21 mouse cellular contexts compared by ENCODE assay signal in the genomic region with DNA sequence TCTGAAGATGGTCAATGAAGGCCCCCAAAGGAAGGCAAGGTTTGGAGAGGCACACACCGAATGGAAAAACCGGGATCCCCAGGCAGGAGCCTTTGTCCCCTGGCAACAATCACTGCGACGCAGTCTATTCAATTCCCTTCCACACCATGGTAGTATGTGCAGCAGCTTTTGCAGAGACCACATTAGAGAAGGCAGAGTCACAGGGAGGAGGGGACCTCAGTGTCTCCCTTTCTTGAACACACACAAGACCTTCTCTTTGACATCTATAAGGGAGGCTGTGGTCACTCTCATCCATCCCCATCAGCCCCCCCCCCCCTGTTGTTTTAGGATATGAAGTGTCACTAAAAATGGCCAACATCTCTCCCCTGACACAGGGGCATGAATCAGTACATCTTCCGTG. TPM values are rescaled to one million over a fixed set of nuclear protein-coding genes. Genes with fewer than 3 reads are reported as not detected.
A peak's percentile ranks its signal among the peaks of the same experiment; 100 is the strongest.
DNase-seq lines count a peak whose midpoint lies in the region; ATAC-seq and TF ChIP-seq lines count a peak whose summit lies in the region.
"Had no signal": no experiment of that assay in that cellular context is flagged by ENCODE, and none has a peak within 500 bp of the region (broad histone marks: within the 10 kb centered on the region; RNA-seq: fewer than 3 reads in every experiment).

No protein-coding gene starts in this region.

- H3K9me3 ChIP-seq in forebrain, embryonic 14.5 days (replicated peaks; ENCODE audit: control insufficient read depth, low read length), result no peaks in the 10 kb centered on the region
- no peaks in the 10 kb centered on the region for H3K9me3 ChIP-seq in hindbrain, embryonic 15.5 days
- no peaks in the 10 kb centered on the region for H3K9me3 ChIP-seq in neural tube, embryonic 12.5 days
- no peaks in the 10 kb centered on the region for H3K9me3 ChIP-seq in heart, embryonic 12.5 days (replicated peaks)
- H3K9me3 ChIP-seq in stomach, postnatal 0 days (ENCODE audit: control insufficient read depth, low read length), result no peaks in the 10 kb centered on the region
- H3K9me3 ChIP-seq: embryonic facial prominence, embryonic 12.5 days; heart, embryonic 10.5 days had no signal

- no peak for ATAC-seq in forebrain, embryonic 14.5 days
- peak; percentile 25; the same call in 1 of the 2 replicates for ATAC-seq in hindbrain, embryonic 15.5 days (ENCODE audit: low FRiP score, low read depth)
- ATAC-seq in neural tube, embryonic 12.5 days (ENCODE audit: low FRiP score, low read depth), result no peak
- no peak for ATAC-seq in heart, embryonic 12.5 days (ENCODE audit: insufficient number of reproducible peaks, low FRiP score)
- ATAC-seq in stomach, postnatal 0 days (ENCODE audit: low FRiP score, low TSS enrichment), result no peak
- ATAC-seq: intestine, postnatal 0 days; liver, postnatal 0 days had no signal

- H3K9ac ChIP-seq in forebrain, embryonic 14.5 days (ENCODE audit: low read length), result no peak overlapping the region
- no peak overlapping the region for H3K9ac ChIP-seq in hindbrain, embryonic 15.5 days
- H3K9ac ChIP-seq in neural tube, embryonic 12.5 days, result no peak overlapping the region
- no peak overlapping the region for H3K9ac ChIP-seq in heart, embryonic 12.5 days
- no peak overlapping the region for H3K9ac ChIP-seq in stomach, postnatal 0 days (ENCODE audit: low read length)
- H3K9ac ChIP-seq: embryonic facial prominence, embryonic 12.5 days; liver, postnatal 0 days had no signal

- TF ChIP-seq CTCF in layer of hippocampus, adult 2 months (conservative IDR thresholded peaks at IDR 0.05), result no peak
- no peak for TF ChIP-seq CTCF in stomach, postnatal 0 days (IDR thresholded peaks at IDR 0.05; ENCODE audit: low read depth)

- peak overlapping the region; percentile 6; the same call in 1 of the 2 replicates for H3K4me2 ChIP-seq in forebrain, embryonic 14.5 days (ENCODE audit: low read length)
- peak overlapping the region; percentile 36 for H3K4me2 ChIP-seq in hindbrain, embryonic 15.5 days
- peak overlapping the region; percentile 31; the same call in 1 of the 2 replicates for H3K4me2 ChIP-seq in neural tube, embryonic 12.5 days (replicated peaks)
- no peak overlapping the region for H3K4me2 ChIP-seq in heart, embryonic 12.5 days
- no peak overlapping the region for H3K4me2 ChIP-seq in stomach, postnatal 0 days (replicated peaks; ENCODE audit: low read depth)
- H3K4me2 ChIP-seq: embryonic facial prominence, embryonic 12.5 days had no signal

- H3K27me3 ChIP-seq in forebrain, embryonic 14.5 days (replicated peaks; ENCODE audit: control insufficient read depth, insufficient read depth, low read length), result no peaks in the 10 kb centered on the region
- H3K27me3 ChIP-seq in hindbrain, embryonic 15.5 days, result no peaks in the 10 kb centered on the region
- H3K27me3 ChIP-seq in neural tube, embryonic 12.5 days (replicated peaks), result no peaks in the 10 kb centered on the region
- no peaks in the 10 kb centered on the region for H3K27me3 ChIP-seq in heart, embryonic 12.5 days (replicated peaks)
- H3K27me3 ChIP-seq in stomach, postnatal 0 days (ENCODE audit: control insufficient read depth, insufficient read depth, low read length), result no peaks in the 10 kb centered on the region
- H3K27me3 ChIP-seq: embryonic facial prominence, embryonic 12.5 days had no signal

- DNase-seq in layer of hippocampus, adult 2 months (ENCODE audit: low spot score in 2 of 2), result no peak
- no peak for DNase-seq in layer of hippocampus, adult 11-12 months (ENCODE audit: low spot score)
- DNase-seq in forebrain, embryonic 14.5 days (ENCODE audit: low spot score), result no peak
- no peak for DNase-seq in heart, postnatal 14 days
- DNase-seq in stomach, postnatal 0 days (ENCODE audit: low spot score), result no peak
- DNase-seq: adrenal gland, adult 8-10 months; cerebellum, adult 8-10 months; gastrocnemius, postnatal 36 days; liver; liver, postnatal 0 days; thymus, adult 18-20 months had no signal

- 20% methylated on average over 5 of the region's 5 CpGs for WGBS in forebrain, embryonic 14.5 days
- WGBS in hindbrain, embryonic 15.5 days, result 26% methylated on average over 5 of the region's 5 CpGs
- WGBS in neural tube, embryonic 12.5 days, result 45% methylated on average over 5 of the region's 5 CpGs
- 73% methylated on average over 5 of the region's 5 CpGs for WGBS in heart, embryonic 12.5 days
- 79% methylated on average over 5 of the region's 5 CpGs for WGBS in stomach, postnatal 0 days

- H3K4me3 ChIP-seq in layer of hippocampus, adult 2 months, result no peak overlapping the region
- H3K4me3 ChIP-seq in forebrain, embryonic 14.5 days (ENCODE audit: low read depth, low read length), result no peak overlapping the region
- no peak overlapping the region for H3K4me3 ChIP-seq in hindbrain, embryonic 15.5 days
- H3K4me3 ChIP-seq in neural tube, embryonic 12.5 days, result no peak overlapping the region
- H3K4me3 ChIP-seq in heart, embryonic 12.5 days, result no peak overlapping the region
- no peak overlapping the region for H3K4me3 ChIP-seq in stomach, postnatal 0 days (ENCODE audit: low read depth, low read length)
- H3K4me3 ChIP-seq: embryonic facial prominence, embryonic 12.5 days had no signal

- H3K27ac ChIP-seq in layer of hippocampus, adult 2 months, result peak overlapping the region; percentile 72; the same call in 1 of the 2 replicates
- peak overlapping the region; percentile 70 for H3K27ac ChIP-seq in forebrain, embryonic 14.5 days (ENCODE audit: low read depth, low read length)
- peak overlapping the region; percentile 54 for H3K27ac ChIP-seq in hindbrain, embryonic 15.5 days (replicated peaks)
- peak overlapping the region; percentile 51 for H3K27ac ChIP-seq in neural tube, embryonic 12.5 days
- H3K27ac ChIP-seq in heart, embryonic 12.5 days (ENCODE audit: poor library complexity, severe bottlenecking), result no peak overlapping the region
- H3K27ac ChIP-seq in stomach, postnatal 0 days (replicated peaks), result no peak overlapping the region
- H3K27ac ChIP-seq: embryonic facial prominence, embryonic 12.5 days; heart, embryonic 10.5 days; kidney, postnatal 0 days had no signal

- H3K4me1 ChIP-seq in forebrain, embryonic 14.5 days (ENCODE audit: control insufficient read depth, insufficient read depth, low read length), result peaks cover 20% of the 10 kb centered on the region
- H3K4me1 ChIP-seq in hindbrain, embryonic 15.5 days (replicated peaks), result peaks cover 43% of the 10 kb centered on the region
- peaks cover 26% of the 10 kb centered on the region for H3K4me1 ChIP-seq in neural tube, embryonic 12.5 days
- peaks cover 20% of the 10 kb centered on the region for H3K4me1 ChIP-seq in heart, embryonic 12.5 days (replicated peaks)
- H3K4me1 ChIP-seq in stomach, postnatal 0 days (replicated peaks; ENCODE audit: control insufficient read depth, insufficient read depth), result no peaks in the 10 kb centered on the region

- H3K36me3 ChIP-seq in forebrain, embryonic 14.5 days (ENCODE audit: control insufficient read depth, insufficient read depth, low read length), result no peaks in the 10 kb centered on the region
- no peaks in the 10 kb centered on the region for H3K36me3 ChIP-seq in hindbrain, embryonic 15.5 days
- no peaks in the 10 kb centered on the region for H3K36me3 ChIP-seq in neural tube, embryonic 12.5 days
- H3K36me3 ChIP-seq in heart, embryonic 12.5 days, result no peaks in the 10 kb centered on the region
- no peaks in the 10 kb centered on the region for H3K36me3 ChIP-seq in stomach, postnatal 0 days (ENCODE audit: control insufficient read depth, insufficient read depth, low read length)
- H3K36me3 ChIP-seq: embryonic facial prominence, embryonic 12.5 days; heart, embryonic 10.5 days had no signal

- intact Hi-C loops in heart, postnatal 14 days (cut with DNase I), result no loop called here

- TF ChIP-seq EP300 in stomach, postnatal 0 days (optimal IDR thresholded peaks at IDR 0.05), result no peak

RNA-seq across cellular contexts. Expression of a gene that starts 39.2 kb away (rescaled TPM):
- total RNA-seq in layer of hippocampus, adult 2 months (2021), result 10 to 100 TPM; 25.7 to 39.9 TPM
- 9.2 and 10.4 TPM in 2 replicates for polyA plus RNA-seq in forebrain, embryonic 14.5 days (2014; fragmentation: Nextera tagmentation; extraction: Ambion mirVana)
- 11.0 and 15.2 TPM in 2 replicates for polyA plus RNA-seq in hindbrain, embryonic 15.5 days (2015; fragmentation: Nextera tagmentation; extraction: Ambion mirVana)
- 33.8 and 42.4 TPM in 2 replicates for polyA plus RNA-seq in neural tube, embryonic 12.5 days (2016; fragmentation: Nextera tagmentation; extraction: Ambion mirVana)
- polyA plus RNA-seq in heart, embryonic 12.5 days (2016; fragmentation: Nextera tagmentation; extraction: Ambion mirVana), result 1.1 and 1.4 TPM in 2 replicates
- total RNA-seq in heart, postnatal 14 days (2021), result under 1 TPM in 1 of 2 experiments, not detected in 1; 0.37 TPM
- 1.3 and 1.8 TPM in 2 replicates for polyA plus RNA-seq in stomach, postnatal 0 days (2015; fragmentation: Nextera tagmentation; extraction: Ambion mirVana)
- total RNA-seq: common myeloid progenitor, adult 5-6 weeks; MEL; neutrophil, adult 5-6 weeks had no signal

Comparison
In these comparisons a context has a peak if more than half of its experiments do, and no peak if none do; other contexts are left out.
1. H3K27ac ChIP-seq: peak in layer of hippocampus, adult 2 months (single experiment), forebrain, embryonic 14.5 days (single experiment), hindbrain, embryonic 15.5 days (single experiment) and neural tube, embryonic 12.5 days (single experiment); none in heart, embryonic 12.5 days (single experiment) and stomach, postnatal 0 days (single experiment).
2. H3K4me2 ChIP-seq: peak in forebrain, embryonic 14.5 days (single experiment), hindbrain, embryonic 15.5 days (single experiment) and neural tube, embryonic 12.5 days (single experiment); none in heart, embryonic 12.5 days (single experiment) and stomach, postnatal 0 days (single experiment).